Mouse (Mus musculus) liver, embryonic 12.5 days (tissue): ENCODE data around the gene Pfn1. TPM values are rescaled to one million over a fixed set of nuclear protein-coding genes. Genes with fewer than 3 reads are reported as not detected.
A peak's percentile ranks its signal among the peaks of the same experiment; 100 is the strongest.

ENCODE experiments used
- ATAC-seq: fragments of 200-750 bp; cut with Nextera tagmentation; 2 replicates; pipeline ENCODE4 v1.8.0; 2017; ENCODE audit warnings: moderate number of reproducible peaks, mild to moderate bottlenecking, moderate library complexity
- H3K27ac ChIP-seq: fragments of 300-500 bp; sonication (generic); 2 replicates; pipeline ENCODE4 v1.5.1; 2016; ENCODE audit warnings: mild to moderate bottlenecking
- H3K27me3 ChIP-seq: fragments of 300-500 bp; sonication (generic); replicated peaks from 2 replicates; pipeline ENCODE4 v1.6.1; 2016; ENCODE audit warnings: mild to moderate bottlenecking, moderate library complexity
- H3K36me3 ChIP-seq: fragments of 300-500 bp; sonication (generic); 2 replicates; pipeline ENCODE4 v1.6.1; 2016; ENCODE audit warnings: mild to moderate bottlenecking, moderate library complexity
- H3K4me1 ChIP-seq: fragments of 300-500 bp; sonication (generic); 2 replicates; pipeline ENCODE4 v1.6.1; 2016
- H3K4me2 ChIP-seq: fragments of 300-500 bp; sonication (generic); 2 replicates; pipeline ENCODE4 v1.6.1; 2016; ENCODE audit warnings: mild to moderate bottlenecking, moderate library complexity
- H3K4me3 ChIP-seq: fragments of 300-500 bp; sonication (generic); 2 replicates; pipeline ENCODE4 v1.5.1; 2016; ENCODE audit warnings: mild to moderate bottlenecking, moderate library complexity
- H3K9ac ChIP-seq: fragments of 300-500 bp; sonication (generic); 2 replicates; pipeline ENCODE4 v1.6.1; 2016; ENCODE audit warnings: mild to moderate bottlenecking, moderate library complexity
- H3K9me3 ChIP-seq: fragments of 300-500 bp; sonication (generic); replicated peaks from 2 replicates; pipeline ENCODE4 v1.6.1; 2016; ENCODE audit warnings: mild to moderate bottlenecking, moderate library complexity
- WGBS: fragments of 180-500 bp; shearing (Covaris S2); methylation state at CpG from one replicate; pipeline ENCODE4 v1.1.7; 2016; ENCODE audit not compliant: insufficient replicate concordance; 5-methylcytosine and 5-hydroxymethylcytosine counted together
- polyA plus RNA-seq: library from polyadenylated mRNA; unstranded; fragments of >200 nt; fragmentation: Nextera tagmentation; extraction: Ambion mirVana; gene quantifications from 2 replicates; pipeline ENCODE4 v1.2.1, GENCODE M21; 2016

Gene Pfn1
- 1,519 and 1,532 TPM in 2 replicates for polyA plus RNA-seq

DNA sequence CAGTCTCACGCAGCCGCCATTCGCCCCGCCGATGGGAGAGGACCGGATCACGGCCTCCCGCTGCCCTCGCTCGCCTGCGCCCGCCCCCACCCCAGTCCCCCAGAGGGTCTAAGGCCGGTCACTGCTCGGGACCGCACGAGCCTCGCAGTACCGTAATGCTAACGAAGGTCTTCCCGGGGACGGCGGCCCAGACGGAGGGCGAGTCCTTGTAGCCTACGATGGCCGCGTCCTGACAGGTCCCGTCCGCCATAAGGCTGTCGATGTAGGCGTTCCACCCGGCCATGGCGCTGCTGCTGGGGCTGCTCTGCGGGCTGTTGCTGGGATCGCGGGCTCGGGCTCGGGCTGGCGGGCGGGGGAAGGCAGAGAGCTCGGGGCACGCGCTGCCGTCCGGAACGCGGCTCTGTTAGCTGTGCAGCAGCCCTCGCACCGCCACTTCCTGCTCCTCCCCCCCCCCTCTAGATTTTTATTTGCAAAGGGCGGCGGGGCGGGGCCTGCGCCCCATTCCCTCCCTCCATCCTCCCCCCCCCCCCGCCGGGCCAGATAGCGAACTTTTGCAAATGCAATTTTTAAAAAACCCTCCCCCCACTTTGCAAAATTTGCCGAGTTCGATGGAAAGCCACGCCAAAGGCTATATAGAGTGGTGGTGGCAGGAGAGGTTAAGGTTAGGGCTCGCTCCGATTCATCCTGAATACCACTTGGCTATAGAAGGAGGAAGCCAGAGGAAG lies at the start of gene Pfn1:
Gene Pfn1 (minus strand): TSS at position 447 of the 725 bp plus-strand sequence.
- Histone ChIP-seq H3K27me3 (0 out of 2 replicates have a peak, but pooled peaks cover 9% of the 10 kb centered on the region), H3K4me2 (peak within 1 kb of the TSS; percentile 93), H3K27ac (peak within 1 kb of the TSS; percentile 99), H3K9ac (peak within 1 kb of the TSS; percentile 99), H3K4me3 (peak within 1 kb of the TSS; percentile 99), H3K36me3 (peaks cover 38% of the 10 kb centered on the region), H3K9me3 (no peaks in the 10 kb centered on the region), H3K4me1 (peaks cover 78% of the 10 kb centered on the region)
- WGBS: under 1% methylated on average over 58 of the region's 61 CpGs
- ATAC-seq: peak; percentile 46

DNA sequence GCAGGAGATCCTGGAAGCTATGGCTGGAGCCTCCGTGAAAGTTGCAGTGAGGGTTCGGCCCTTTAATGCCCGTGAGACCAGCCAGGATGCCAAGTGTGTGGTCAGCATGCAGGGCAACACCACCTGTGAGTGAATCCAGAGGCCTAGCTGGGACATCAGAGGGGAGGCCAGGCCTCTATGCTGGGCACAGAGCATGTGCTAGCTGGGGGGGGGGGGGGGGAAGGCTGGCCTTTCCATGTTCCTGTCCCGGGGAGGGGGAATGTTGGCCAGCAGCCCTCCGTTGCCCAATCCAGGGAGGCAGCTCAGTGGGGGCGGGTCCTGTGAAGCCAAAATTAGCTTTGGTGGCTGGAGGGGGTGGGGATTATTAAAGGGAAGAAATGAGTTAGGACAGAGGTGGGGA lies 48.3 kb upstream of the Pfn1 start:
- Histone ChIP-seq H3K27ac (no peak overlapping the region), H3K4me3 (no peak overlapping the region), H3K9ac (no peak overlapping the region), H3K36me3 (peaks cover 38% of the 10 kb centered on the region), H3K4me2 (peak overlapping the region; percentile 97; the same call in 1 of the 2 replicates), H3K27me3 (peaks cover 32% of the 10 kb centered on the region), H3K9me3 (no peaks in the 10 kb centered on the region), H3K4me1 (peaks cover 25% of the 10 kb centered on the region)
- 71% methylated on average over 6 of the region's 6 CpGs for WGBS
- no peak for ATAC-seq

DNA sequence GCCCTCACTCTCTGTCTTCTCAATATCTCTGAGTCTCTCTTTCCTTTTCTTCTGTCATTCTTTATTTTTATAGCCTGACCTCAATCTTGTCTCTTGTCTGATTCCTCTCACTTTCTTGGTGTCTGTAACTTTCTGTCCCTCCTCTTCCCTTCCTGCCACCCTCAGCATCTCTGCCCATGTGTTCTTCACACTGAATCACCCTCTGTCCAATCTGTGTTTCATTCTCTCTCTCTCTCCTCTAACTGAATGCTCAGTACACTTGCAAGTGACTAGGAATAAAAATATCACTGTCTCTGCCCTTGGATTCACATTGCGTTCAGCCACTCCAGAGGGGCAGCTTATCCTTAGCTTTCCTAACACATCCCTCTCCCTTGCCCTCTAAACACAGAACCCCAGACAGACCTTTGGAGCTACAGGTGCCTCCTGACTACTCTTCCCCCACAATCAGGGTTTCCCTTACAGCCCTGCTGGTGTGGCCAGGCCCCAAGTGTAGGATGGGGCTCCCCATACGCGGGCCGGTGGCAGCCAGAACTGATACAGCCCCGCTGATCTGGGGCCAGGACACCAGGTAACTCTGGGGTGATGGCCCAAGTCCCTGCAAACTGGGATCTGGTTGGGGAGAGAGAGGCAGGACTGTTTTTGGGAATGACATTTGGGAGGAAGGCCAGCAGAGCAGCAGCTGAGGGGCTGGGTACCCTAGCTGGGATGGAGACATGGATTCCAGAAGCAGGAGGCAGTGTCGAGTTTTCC lies 47.7 kb upstream of the Pfn1 start:
- H3K4me2 ChIP-seq: peak overlapping the region; percentile 97
- 67% methylated on average over 6 of the region's 6 CpGs for WGBS
- no peak overlapping the region for H3K27ac ChIP-seq

DNA sequence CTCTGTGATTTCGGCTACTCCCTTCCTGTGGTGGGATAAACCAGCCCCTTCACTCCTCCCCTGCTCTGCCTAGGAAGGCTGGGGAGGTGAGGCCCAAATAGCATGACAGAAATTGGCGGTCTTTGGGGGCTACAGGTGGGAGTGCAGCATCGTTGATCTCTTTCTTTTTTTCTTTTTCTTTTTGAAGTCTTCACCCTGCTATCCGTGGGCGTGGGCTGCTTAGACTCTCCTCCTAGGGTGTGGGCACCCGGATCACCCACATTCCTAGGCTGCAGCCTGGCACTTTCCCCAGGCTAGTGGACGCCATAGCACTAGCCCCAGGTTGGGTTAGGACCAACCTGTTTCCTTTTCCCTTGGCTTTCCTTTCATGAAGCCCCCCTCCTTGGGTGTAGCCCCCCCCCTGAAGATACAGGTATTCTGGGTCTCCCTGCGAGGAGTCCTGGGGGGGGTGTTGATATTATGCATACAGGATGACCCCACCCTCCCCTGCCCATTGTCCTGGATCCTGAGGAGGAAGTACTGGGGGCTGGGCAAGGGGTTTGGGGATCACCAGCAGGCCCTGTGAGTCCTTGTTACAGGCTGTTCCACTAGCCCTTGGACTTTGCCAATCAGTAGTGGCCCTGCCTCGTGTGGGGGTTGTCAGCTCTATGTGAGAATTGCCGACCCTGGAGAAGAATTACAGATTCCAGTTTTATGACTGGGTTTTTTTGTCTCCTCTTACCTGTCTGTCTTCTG lies 46.9 kb upstream of the Pfn1 start:
- Histone ChIP-seq H3K9ac (peak overlapping the region; percentile 86), H3K4me2 (peak overlapping the region; percentile 97), H3K4me3 (peak overlapping the region; percentile 77), H3K9me3 (no peaks in the 10 kb centered on the region), H3K36me3 (peaks cover 25% of the 10 kb centered on the region), H3K4me1 (peaks cover 25% of the 10 kb centered on the region), H3K27me3 (peaks cover 39% of the 10 kb centered on the region), H3K27ac (no peak overlapping the region)
- ATAC-seq: no peak
- WGBS: 16% methylated on average over 10 of the region's 10 CpGs

More for the DNA sequence above, 47.7 kb upstream of the Pfn1 start:
- Histone ChIP-seq H3K4me3 (no peak overlapping the region), H3K9me3 (no peaks in the 10 kb centered on the region), H3K27me3 (peaks cover 33% of the 10 kb centered on the region), H3K9ac (no peak overlapping the region), H3K36me3 (peaks cover 33% of the 10 kb centered on the region), H3K4me1 (peaks cover 25% of the 10 kb centered on the region)
- ATAC-seq: no peak

DNA sequence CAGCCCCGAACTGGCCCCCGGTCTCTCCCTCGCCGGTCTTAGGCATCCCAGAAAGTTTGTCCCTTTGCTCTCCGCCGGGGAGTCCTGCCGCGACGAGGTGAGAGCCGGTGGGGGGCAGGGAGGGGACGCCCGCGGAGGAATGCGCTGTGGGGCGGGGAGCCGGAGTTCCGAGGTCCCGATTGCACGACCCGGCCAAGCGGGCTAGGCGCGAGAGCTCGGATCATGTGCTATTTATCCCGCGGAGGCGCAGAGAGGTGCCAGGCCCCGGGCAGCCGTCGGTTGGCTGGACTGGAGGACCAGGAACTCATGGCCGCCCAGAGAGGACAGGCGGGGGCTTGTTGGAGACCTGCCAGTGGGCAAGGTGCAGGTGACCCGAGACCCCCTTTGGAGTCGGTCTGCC lies 46.2 kb upstream of the Pfn1 start:
- Histone ChIP-seq H3K4me2 (peak overlapping the region; percentile 97), H3K36me3 (peaks cover 18% of the 10 kb centered on the region), H3K9me3 (no peaks in the 10 kb centered on the region), H3K4me3 (peak overlapping the region; percentile 77), H3K9ac (peak overlapping the region; percentile 86), H3K27ac (peak overlapping the region; percentile 84), H3K4me1 (peaks cover 25% of the 10 kb centered on the region), H3K27me3 (peaks cover 39% of the 10 kb centered on the region)
- WGBS: under 1% methylated on average over 34 of the region's 34 CpGs
- peak; percentile 13; the same call in 1 of the 2 replicates for ATAC-seq

DNA sequence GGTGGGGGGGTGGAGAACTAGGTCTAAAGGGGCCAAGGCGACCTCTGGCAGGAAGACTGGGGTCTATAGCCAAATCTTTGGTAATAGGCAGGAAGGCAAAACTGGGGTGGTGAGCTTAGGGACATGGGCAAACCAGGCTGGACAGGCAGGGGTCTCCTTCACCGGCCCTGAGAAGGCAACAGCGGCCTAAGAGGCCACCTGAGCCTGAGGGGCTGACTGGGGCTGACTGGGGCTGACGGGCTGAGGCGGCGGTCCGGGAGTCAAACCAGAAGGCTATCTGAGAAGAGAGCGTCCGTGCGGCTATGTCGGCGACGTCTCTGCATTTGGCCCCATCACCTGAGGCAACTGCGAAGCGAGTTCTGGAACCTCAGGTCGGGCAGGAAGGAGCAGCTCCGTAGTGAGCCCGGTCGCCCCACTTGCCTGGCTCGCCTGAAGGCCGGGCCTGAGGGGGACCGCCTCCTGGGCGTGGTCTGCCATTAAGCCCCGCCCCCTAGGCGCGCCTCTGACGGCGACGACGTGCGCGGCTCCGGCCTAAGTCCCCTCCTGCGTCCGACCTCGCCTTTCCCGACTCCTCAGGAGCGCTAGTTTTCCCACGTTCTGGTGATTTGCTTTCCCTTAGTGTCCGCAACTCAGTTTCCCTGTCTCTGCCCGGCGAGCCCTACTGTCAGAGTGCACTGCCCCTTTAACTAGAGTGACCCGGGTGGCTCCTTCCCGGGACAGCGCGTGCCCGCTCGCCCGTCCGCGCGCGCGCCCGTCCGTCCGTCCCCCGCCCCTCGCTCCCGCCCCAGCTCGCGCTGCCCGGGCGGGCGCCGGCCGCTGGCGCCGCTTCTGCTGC lies 45.5 kb upstream of the Pfn1 start, which contains the start of the genes Inca1 and Kif1c:
Gene Inca1 (minus strand): TSS at position 434 of the 835 bp plus-strand sequence.
Gene Kif1c (plus strand): TSS at position 827 of the 835 bp plus-strand sequence.
- Histone ChIP-seq H3K4me3 (peak within 1 kb of the TSS; percentile 77), H3K4me2 (peak within 1 kb of the TSS; percentile 97), H3K27me3 (peaks cover 39% of the 10 kb centered on the region), H3K9ac (peak within 1 kb of the TSS; percentile 86), H3K9me3 (no peaks in the 10 kb centered on the region), H3K4me1 (peaks cover 25% of the 10 kb centered on the region), H3K36me3 (peaks cover 12% of the 10 kb centered on the region), H3K27ac (peak within 1 kb of the TSS; percentile 84)
- peak; percentile 94 for ATAC-seq
- 2% methylated on average over 69 of the region's 69 CpGs for WGBS

DNA sequence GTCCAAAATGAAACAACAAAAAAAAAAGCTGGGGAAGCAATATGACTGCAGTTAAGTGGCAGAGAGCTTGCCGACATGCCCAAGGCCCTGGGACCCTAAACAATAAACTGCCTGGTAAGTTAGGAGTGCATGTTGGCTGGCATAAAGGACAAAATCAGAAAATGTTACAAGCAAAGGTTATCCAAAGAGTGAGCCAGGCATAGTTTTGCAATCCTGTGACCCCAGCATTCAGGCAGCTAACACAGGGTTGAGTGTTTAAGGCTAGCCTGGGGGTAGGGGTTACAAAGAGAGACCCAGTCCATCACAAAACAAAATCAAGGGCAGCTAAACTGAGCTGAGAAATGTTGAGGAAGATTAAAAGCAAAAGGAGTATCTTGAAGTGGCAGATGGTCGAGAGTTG lies 44.6 kb upstream of the Pfn1 start:
- Histone ChIP-seq H3K36me3 (0 out of 2 replicates have a peak, but pooled peaks cover 6% of the 10 kb centered on the region), H3K9me3 (no peaks in the 10 kb centered on the region), H3K4me1 (peaks cover 25% of the 10 kb centered on the region), H3K9ac (no peak overlapping the region), H3K27ac (no peak overlapping the region), H3K4me2 (peak overlapping the region; percentile 97; the same call in 1 of the 2 replicates), H3K27me3 (peaks cover 41% of the 10 kb centered on the region), H3K4me3 (no peak overlapping the region)
- ATAC-seq: no peak
- whole genome bisulfite sequencing: 47% methylated on average over 2 of the region's 2 CpGs

DNA sequence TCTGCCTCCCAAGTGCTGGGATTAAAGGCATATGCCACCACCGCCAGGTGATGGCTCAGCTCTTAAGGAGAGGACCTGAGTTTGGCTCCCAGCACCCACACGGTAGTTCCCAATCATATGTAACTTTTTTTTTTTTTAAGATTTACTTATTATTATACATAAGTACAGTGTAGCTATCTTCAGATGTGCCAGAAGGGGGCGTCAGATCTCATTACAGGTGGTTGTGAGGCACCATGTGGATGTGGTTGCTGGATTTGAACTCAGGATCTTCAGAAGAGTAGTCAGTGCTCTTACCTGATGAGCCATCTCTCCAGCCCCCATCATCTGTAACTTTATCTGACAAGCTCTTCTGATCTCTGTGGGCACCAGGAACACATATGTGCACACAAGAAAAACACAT lies 42.9 kb upstream of the Pfn1 start:
- no peaks in the 10 kb centered on the region for H3K36me3 ChIP-seq
- no peak for ATAC-seq
- 60% methylated on average over 3 of the region's 3 CpGs for WGBS

DNA sequence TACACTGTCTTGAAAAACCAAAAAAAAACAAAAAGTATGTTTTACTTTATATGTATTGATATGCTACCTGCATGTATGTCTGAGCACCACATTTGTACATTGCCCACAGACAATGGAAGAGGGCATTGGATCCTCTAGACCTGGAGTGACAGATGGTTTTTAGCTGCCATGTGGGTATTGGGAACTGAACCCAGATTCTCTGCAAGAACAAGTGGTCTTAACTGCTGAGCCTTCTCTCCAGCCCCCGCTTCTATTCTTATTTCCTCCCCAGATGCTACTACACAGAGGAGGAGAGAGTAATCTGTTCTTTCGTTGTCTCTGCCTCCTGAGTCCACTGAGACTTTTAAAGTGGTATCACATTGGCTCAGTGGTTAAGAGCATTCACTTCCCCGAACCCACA lies 39.1 kb upstream of the Pfn1 start:
- peaks cover 6% of the 10 kb centered on the region for H3K4me1 ChIP-seq
- no peak overlapping the region for H3K4me3 ChIP-seq
- no peak overlapping the region for H3K9ac ChIP-seq
- no peak overlapping the region for H3K4me2 ChIP-seq
- WGBS: 58% methylated on average over 3 of the region's 3 CpGs
- no peaks in the 10 kb centered on the region for H3K36me3 ChIP-seq
- H3K9me3 ChIP-seq: no peaks in the 10 kb centered on the region
- no peak overlapping the region for H3K27ac ChIP-seq
- no peak for ATAC-seq
- H3K27me3 ChIP-seq: peaks cover 22% of the 10 kb centered on the region; the same call in 1 of the 2 replicates

More for the DNA sequence above, 42.9 kb upstream of the Pfn1 start:
- no peak overlapping the region for H3K4me3 ChIP-seq
- no peaks in the 10 kb centered on the region for H3K9me3 ChIP-seq
- peaks cover 40% of the 10 kb centered on the region for H3K27me3 ChIP-seq
- peaks cover 24% of the 10 kb centered on the region for H3K4me1 ChIP-seq
- no peak overlapping the region for H3K27ac ChIP-seq
- H3K9ac ChIP-seq: no peak overlapping the region
- H3K4me2 ChIP-seq: no peak overlapping the region

DNA sequence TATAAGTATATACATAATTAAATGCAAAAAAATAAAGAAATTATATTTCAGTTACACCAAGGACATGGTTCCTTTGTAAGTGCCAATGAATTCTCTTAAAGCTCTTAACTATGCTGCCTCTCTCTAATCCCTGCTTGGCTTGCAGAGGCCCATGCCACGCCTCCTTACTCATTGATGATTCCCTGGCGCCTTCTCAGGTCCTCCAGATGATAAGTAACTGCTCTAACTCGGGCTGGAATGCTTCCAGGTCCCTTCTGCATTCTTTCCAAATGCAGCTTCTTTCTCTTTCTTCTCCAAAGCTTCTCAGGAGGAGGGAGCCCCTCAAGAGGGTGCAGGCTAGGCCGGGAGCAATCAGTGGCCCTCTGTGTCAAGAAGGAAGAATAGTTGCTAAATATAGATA lies 35.1 kb upstream of the Pfn1 start:
- peaks cover 10% of the 10 kb centered on the region; the same call in 1 of the 2 replicates for H3K27me3 ChIP-seq
- H3K4me2 ChIP-seq: no peak overlapping the region
- H3K4me1 ChIP-seq: peaks cover 31% of the 10 kb centered on the region
- WGBS: 52% methylated on average over 4 of the region's 4 CpGs
- H3K36me3 ChIP-seq: peaks cover 14% of the 10 kb centered on the region
- no peak overlapping the region for H3K9ac ChIP-seq
- no peak overlapping the region for H3K4me3 ChIP-seq
- no peaks in the 10 kb centered on the region for H3K9me3 ChIP-seq
- no peak for ATAC-seq
- no peak overlapping the region for H3K27ac ChIP-seq

DNA sequence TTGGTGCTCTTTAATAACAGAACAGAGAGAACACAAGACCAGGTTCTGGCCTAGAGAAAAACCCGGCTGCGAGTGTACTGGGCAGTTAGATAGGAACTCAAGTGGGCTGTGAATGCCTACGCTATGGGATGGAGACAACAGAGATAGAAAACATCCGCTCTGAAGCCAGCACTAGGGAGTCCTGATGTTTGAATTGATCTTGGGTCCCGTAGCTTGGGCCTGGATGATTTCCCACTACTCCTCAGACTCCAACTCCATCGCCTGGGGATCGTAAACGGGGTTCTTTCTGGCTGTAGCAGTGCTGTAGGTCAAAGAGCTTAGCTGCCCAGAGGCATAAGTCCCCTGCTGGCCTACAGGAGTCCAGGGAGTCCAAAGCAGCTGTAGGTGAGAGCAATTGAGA lies 33.9 kb upstream of the Pfn1 start:
- ATAC-seq: no peak
- Histone ChIP-seq H3K4me2 (peak overlapping the region; percentile 97), H3K9me3 (no peaks in the 10 kb centered on the region), H3K27me3 (peaks cover 1% of the 10 kb centered on the region; the same call in 1 of the 2 replicates), H3K36me3 (peaks cover 26% of the 10 kb centered on the region), H3K4me3 (peak overlapping the region; percentile 84), H3K9ac (peak overlapping the region; percentile 87), H3K27ac (peak overlapping the region; percentile 82; the same call in 1 of the 2 replicates), H3K4me1 (peaks cover 31% of the 10 kb centered on the region)
- 41% methylated on average over 8 of the region's 8 CpGs for WGBS
